Mouse (Mus musculus) forebrain, embryonic 12.5 days (tissue): Measurements from ENCODE around the gene Olfr1042. TPM values are rescaled to one million over a fixed set of nuclear protein-coding genes. Genes with fewer than 3 reads are reported as not detected.
"Not testable (repeated sequence)": the region's sequence is repeated elsewhere in the genome, so short reads cannot be mapped to it uniquely, and the experiment has no call there.

Source experiments
- ATAC-seq: fragments of 200-750 bp; cut with Nextera tagmentation; 2 replicates; pipeline ENCODE4 v1.8.0; 2017; ENCODE audit warnings: moderate TSS enrichment; ENCODE audit not compliant: low FRiP score
- H3K27ac ChIP-seq: fragments of 300-500 bp; sonication (generic); 2 replicates; pipeline ENCODE4 v1.5.1; 2016; ENCODE audit warnings: mild to moderate bottlenecking
- H3K27me3 ChIP-seq: fragments of 300-500 bp; sonication (generic); 2 replicates; pipeline ENCODE4 v1.6.1; 2016; ENCODE audit warnings: mild to moderate bottlenecking
- H3K36me3 ChIP-seq: fragments of 300-500 bp; sonication (generic); replicated peaks from 2 replicates; pipeline ENCODE4 v1.6.1; 2016; ENCODE audit warnings: mild to moderate bottlenecking
- H3K4me1 ChIP-seq: fragments of 300-500 bp; sonication (generic); 2 replicates; pipeline ENCODE4 v1.6.1; 2016
- H3K4me2 ChIP-seq: fragments of 300-500 bp; sonication (generic); 2 replicates; pipeline ENCODE4 v1.6.1; 2016; ENCODE audit warnings: mild to moderate bottlenecking, moderate library complexity
- H3K4me3 ChIP-seq: fragments of 300-500 bp; sonication (generic); replicated peaks from 2 replicates; pipeline ENCODE4 v1.5.1; 2016; ENCODE audit warnings: mild to moderate bottlenecking
- H3K9ac ChIP-seq: fragments of 300-500 bp; sonication (generic); 2 replicates; pipeline ENCODE4 v1.6.1; 2016; ENCODE audit warnings: mild to moderate bottlenecking
- H3K9me3 ChIP-seq: fragments of 300-500 bp; sonication (generic); 2 replicates; pipeline ENCODE4 v1.6.1; 2016
- WGBS: fragments of 180-500 bp; shearing (Covaris S2); methylation state at CpG from one replicate; pipeline ENCODE4 v1.1.7; 2016; 5-methylcytosine and 5-hydroxymethylcytosine counted together
- polyA plus RNA-seq: library from polyadenylated mRNA; unstranded; fragments of >200 nt; fragmentation: Nextera tagmentation; extraction: Ambion mirVana; gene quantifications from 2 replicates; pipeline ENCODE4 v1.2.1, GENCODE M21; 2016

Gene Olfr1042
- polyA plus RNA-seq = not detected in 2 replicates

- Histone ChIP-seq H3K27ac (no peak within 1 kb of the TSS), H3K9ac (no peak within 1 kb of the TSS), H3K4me1 (no peaks in the 10 kb centered on the region), H3K4me3 (no peak within 1 kb of the TSS), H3K9me3 (no peaks in the 10 kb centered on the region), H3K4me2 (no peak within 1 kb of the TSS), H3K27me3 (no peaks in the 10 kb centered on the region), H3K36me3 (no peaks in the 10 kb centered on the region)
- WGBS = 94% methylated on average over 2 of the region's 2 CpGs
- no peak for ATAC-seq
Measured at GRCm38 (mm10) chr2:86161738-86162137, at the start of gene Olfr1042. Olfr1042 (minus strand) TSS chr2:86161838.

DNA sequence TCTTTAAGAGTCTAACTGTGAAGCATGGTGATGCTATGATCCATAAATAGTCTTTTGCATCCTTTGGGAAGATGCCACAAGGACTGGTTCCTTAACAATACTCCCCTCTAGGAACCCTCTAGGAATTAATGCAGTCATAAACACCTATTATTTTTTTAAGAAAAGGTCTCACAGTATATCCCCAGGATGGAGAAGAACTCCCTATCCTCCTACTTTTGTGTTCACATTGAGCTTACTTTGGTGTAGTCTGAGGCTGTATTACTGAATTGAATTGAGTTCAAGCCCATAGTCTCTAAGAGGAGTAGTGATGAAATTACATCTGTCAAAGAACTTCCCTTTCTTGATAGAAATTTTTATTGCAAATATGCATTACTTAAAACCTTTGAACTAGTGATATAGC, 41.3 kb upstream of the Olfr1042 start, which contains the start of gene Olfr1045:
TSS of gene Olfr1045 (minus strand) at position 101 of the 400 bp plus-strand sequence.
- Histone ChIP-seq H3K4me3 (no peak within 1 kb of the TSS), H3K36me3 (no peaks in the 10 kb centered on the region), H3K27me3 (no peaks in the 10 kb centered on the region), H3K4me2 (no peak within 1 kb of the TSS), H3K9me3 (no peaks in the 10 kb centered on the region), H3K4me1 (no peaks in the 10 kb centered on the region), H3K27ac (no peak within 1 kb of the TSS), H3K9ac (no peak within 1 kb of the TSS)
- no peak for ATAC-seq

- WGBS = 44% methylated on average over 1 of the region's 1 CpGs
- no peak for ATAC-seq
- Histone ChIP-seq H3K27me3 (no peaks in the 10 kb centered on the region), H3K9me3 (no peaks in the 10 kb centered on the region), H3K36me3 (no peaks in the 10 kb centered on the region), H3K4me3 (no peak overlapping the region), H3K9ac (no peak overlapping the region), H3K27ac (no peak overlapping the region), H3K4me2 (no peak overlapping the region), H3K4me1 (no peaks in the 10 kb centered on the region)
Measured at GRCm38 (mm10) chr2:86195863-86196262, 34.2 kb upstream of the Olfr1042 start.

DNA sequence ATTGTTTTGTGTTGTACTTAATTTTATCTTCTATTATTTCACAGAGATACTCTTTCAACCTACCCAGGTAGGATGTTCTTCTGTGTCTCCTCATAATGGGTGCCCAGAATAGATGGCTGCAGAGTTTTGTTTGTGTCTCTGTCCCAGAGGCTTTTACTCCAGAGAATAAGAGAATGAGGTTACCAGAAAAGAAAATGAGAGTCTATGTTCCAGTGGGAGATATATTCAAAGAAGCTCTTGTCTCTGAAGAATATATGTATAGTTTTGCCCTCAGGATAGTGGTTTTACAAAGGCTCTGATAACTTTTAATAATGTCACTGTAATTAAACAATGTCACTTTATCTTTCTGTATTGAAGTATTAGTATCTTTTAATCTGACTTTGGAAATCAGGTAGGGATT, 23.9 kb upstream of the Olfr1042 start, which contains the start of gene Olfr52:
TSS of gene Olfr52 (minus strand) at position 101 of the 400 bp plus-strand sequence.
- H3K36me3 ChIP-seq = no peaks in the 10 kb centered on the region
- H3K9me3 ChIP-seq = no peaks in the 10 kb centered on the region
- no peak within 1 kb of the TSS for H3K4me3 ChIP-seq
- H3K9ac ChIP-seq = no peak within 1 kb of the TSS
- H3K27me3 ChIP-seq = no peaks in the 10 kb centered on the region
- H3K4me2 ChIP-seq = no peak within 1 kb of the TSS
- no peaks in the 10 kb centered on the region for H3K4me1 ChIP-seq
- no peak for ATAC-seq
- no peak within 1 kb of the TSS for H3K27ac ChIP-seq

GRCm38 (mm10) chr2:86179950-86180349, 18.3 kb upstream of the Olfr1042 start:
- 77% methylated on average over 3 of the region's 3 CpGs for WGBS
- H3K4me2 ChIP-seq = no peak overlapping the region
- H3K4me1 ChIP-seq = no peaks in the 10 kb centered on the region
- H3K36me3 ChIP-seq = no peaks in the 10 kb centered on the region
- no peaks in the 10 kb centered on the region for H3K9me3 ChIP-seq
- ATAC-seq = no peak
- no peak overlapping the region for H3K4me3 ChIP-seq
- no peak overlapping the region for H3K9ac ChIP-seq
- H3K27me3 ChIP-seq = no peaks in the 10 kb centered on the region
- H3K27ac ChIP-seq = no peak overlapping the region

DNA sequence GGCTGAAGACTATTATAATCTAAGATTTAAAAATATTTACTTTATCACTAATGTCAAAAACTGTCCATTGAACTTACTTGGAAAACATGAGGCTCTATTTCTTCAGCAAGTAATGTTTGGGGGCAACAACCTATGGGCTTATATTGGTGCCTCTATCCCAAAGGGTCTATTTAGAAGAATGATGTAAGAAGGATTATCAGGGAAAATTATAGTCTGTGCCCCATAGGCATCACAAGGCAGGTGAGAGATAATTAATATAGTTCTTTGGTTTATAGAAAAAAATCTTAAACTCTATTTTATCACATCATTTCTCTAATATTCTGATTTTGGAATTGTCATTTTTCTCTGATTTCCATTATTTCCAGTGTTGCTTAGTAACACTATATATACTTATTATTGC, 16.1 kb upstream of the Olfr1042 start, which contains the start of gene Olfr1044:
TSS of gene Olfr1044 (minus strand) at position 101 of the 400 bp plus-strand sequence.
- Histone ChIP-seq H3K9me3 (no peaks in the 10 kb centered on the region), H3K27me3 (no peaks in the 10 kb centered on the region), H3K36me3 (no peaks in the 10 kb centered on the region), H3K27ac (no peak within 1 kb of the TSS), H3K4me1 (no peaks in the 10 kb centered on the region), H3K4me3 (no peak within 1 kb of the TSS), H3K9ac (no peak within 1 kb of the TSS), H3K4me2 (no peak within 1 kb of the TSS)
- ATAC-seq = no peak

GRCm38 (mm10) chr2:86175422-86175821, 13.8 kb upstream of the Olfr1042 start:
- not testable (repeated sequence) for H3K9me3 ChIP-seq, H3K36me3 ChIP-seq, H3K27me3 ChIP-seq, ATAC-seq, H3K9ac ChIP-seq, H3K4me1 ChIP-seq, H3K4me2 ChIP-seq, H3K4me3 ChIP-seq, H3K27ac ChIP-seq
- WGBS = 86% methylated on average over 7 of the region's 7 CpGs

- Histone ChIP-seq H3K36me3 (no peaks in the 10 kb centered on the region), H3K9me3 (no peaks in the 10 kb centered on the region), H3K9ac (no peak within 1 kb of the TSS), H3K27me3 (no peaks in the 10 kb centered on the region), H3K4me3 (no peak within 1 kb of the TSS), H3K27ac (no peak within 1 kb of the TSS), H3K4me2 (no peak within 1 kb of the TSS), H3K4me1 (no peaks in the 10 kb centered on the region)
- ATAC-seq = no peak
- 90% methylated on average over 2 of the region's 2 CpGs for WGBS
Measured at GRCm38 (mm10) chr2:86167422-86167821, 5.8 kb upstream of the Olfr1042 start, which contains the start of gene Olfr1043. Olfr1043 (minus strand) TSS chr2:86167522.

DNA sequence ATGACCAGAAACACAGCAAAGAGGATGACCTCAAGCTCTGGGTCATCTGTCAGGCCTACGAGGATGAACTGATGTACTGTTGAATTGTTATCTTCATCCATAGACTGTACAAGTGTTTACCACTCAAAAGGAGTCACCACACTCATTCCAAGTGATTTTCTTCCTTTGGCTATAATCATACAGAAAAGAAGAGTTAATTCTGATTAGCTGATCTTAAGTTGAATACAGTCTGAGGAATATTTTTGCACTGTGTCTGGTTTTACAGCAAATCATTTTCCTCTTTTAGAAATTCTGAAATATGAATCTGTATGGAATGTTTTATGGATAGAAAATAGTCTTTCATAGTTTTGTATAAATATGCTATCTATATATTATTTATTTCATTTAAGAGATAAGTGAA, 15.0 kb downstream of the Olfr1042 start, which contains the start of gene Olfr1040:
TSS of gene Olfr1040 (minus strand) at position 101 of the 400 bp plus-strand sequence.
- WGBS = 85% methylated on average over 1 of the region's 1 CpGs

DNA sequence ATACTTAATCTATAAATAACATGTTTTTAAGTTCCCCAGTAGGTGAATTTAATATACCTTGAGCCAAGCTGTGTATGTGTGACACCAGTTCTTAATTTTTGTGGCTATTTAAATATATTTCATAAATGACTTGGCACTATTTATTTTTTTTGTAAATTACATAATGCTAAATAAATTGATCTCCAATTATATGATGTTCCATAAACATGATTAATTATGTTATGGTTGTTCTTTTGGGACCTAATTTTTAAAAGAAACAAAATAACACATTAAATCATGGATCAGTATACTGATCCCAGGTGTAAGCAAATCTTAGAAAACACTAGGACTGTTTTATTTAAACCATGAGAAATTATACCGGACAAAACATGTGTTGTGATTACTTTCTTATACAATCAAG, 25.8 kb downstream of the Olfr1042 start, which contains the start of gene Olfr1039:
TSS of gene Olfr1039 (minus strand) at position 101 of the 400 bp plus-strand sequence.
- H3K9ac ChIP-seq = no peak within 1 kb of the TSS
- WGBS = 92% methylated on average over 1 of the region's 1 CpGs
- no peak for ATAC-seq

More for the DNA sequence above, 15.0 kb downstream of the Olfr1042 start, which contains the start of gene Olfr1040:
- ATAC-seq = no peak
- no peak within 1 kb of the TSS for H3K4me3 ChIP-seq
- H3K4me1 ChIP-seq = no peaks in the 10 kb centered on the region
- H3K27ac ChIP-seq = no peak within 1 kb of the TSS
- no peaks in the 10 kb centered on the region for H3K36me3 ChIP-seq
- no peak within 1 kb of the TSS for H3K9ac ChIP-seq
- no peaks in the 10 kb centered on the region; the same call in 1 of the 2 replicates for H3K9me3 ChIP-seq
- no peaks in the 10 kb centered on the region for H3K27me3 ChIP-seq
- no peak within 1 kb of the TSS for H3K4me2 ChIP-seq

More for the DNA sequence above, 25.8 kb downstream of the Olfr1042 start, which contains the start of gene Olfr1039:
- Histone ChIP-seq H3K27me3 (no peaks in the 10 kb centered on the region), H3K36me3 (no peaks in the 10 kb centered on the region), H3K4me2 (no peak within 1 kb of the TSS), H3K27ac (no peak within 1 kb of the TSS), H3K4me1 (no peaks in the 10 kb centered on the region), H3K4me3 (no peak within 1 kb of the TSS), H3K9me3 (no peaks in the 10 kb centered on the region)

Other genes with a start within 250 kb of the Olfr1042 start
- not detected in 2 replicates for gene Olfr1025-ps1, start 246.6 kb downstream of the Olfr1042 start, polyA plus RNA-seq
- not detected in 2 replicates for gene Olfr1026, start 240.3 kb downstream of the Olfr1042 start, polyA plus RNA-seq
- not detected in 2 replicates for gene Olfr1028, start 211.4 kb downstream of the Olfr1042 start, polyA plus RNA-seq
- not detected in 2 replicates for gene Olfr1029, start 187.9 kb downstream of the Olfr1042 start, polyA plus RNA-seq
- gene Olfr1030, start 182.6 kb downstream of the Olfr1042 start, polyA plus RNA-seq = not detected in 2 replicates
- gene Olfr1031, start 171.5 kb downstream of the Olfr1042 start, polyA plus RNA-seq = not detected in 2 replicates
- gene Olfr1032, start 156.3 kb downstream of the Olfr1042 start, polyA plus RNA-seq = not detected in 2 replicates
- not detected in 2 replicates for gene Olfr1033, start 141.2 kb downstream of the Olfr1042 start, polyA plus RNA-seq
- not detected in 2 replicates for gene Olfr1034, start 116.0 kb downstream of the Olfr1042 start, polyA plus RNA-seq
- not detected in 2 replicates for gene Olfr1036, start 87.8 kb downstream of the Olfr1042 start, polyA plus RNA-seq
- not detected in 2 replicates for gene Olfr1037, start 74.5 kb downstream of the Olfr1042 start, polyA plus RNA-seq
- not detected in 2 replicates for gene Olfr1039, start 25.9 kb downstream of the Olfr1042 start, polyA plus RNA-seq
- not detected in 2 replicates for gene Olfr1040, start 15.1 kb downstream of the Olfr1042 start, polyA plus RNA-seq
- not detected in 2 replicates for gene Olfr1043, start 5.7 kb upstream of the Olfr1042 start, polyA plus RNA-seq
- gene Olfr1044, start 16.0 kb upstream of the Olfr1042 start, polyA plus RNA-seq = not detected in 2 replicates
- not detected in 2 replicates for gene Olfr52, start 23.8 kb upstream of the Olfr1042 start, polyA plus RNA-seq
- not detected in 2 replicates for gene Olfr1045, start 41.2 kb upstream of the Olfr1042 start, polyA plus RNA-seq
- not detected in 2 replicates for gene Olfr1046, start 57.5 kb upstream of the Olfr1042 start, polyA plus RNA-seq
- not detected in 2 replicates for gene Olfr1047, start 69.6 kb upstream of the Olfr1042 start, polyA plus RNA-seq
- not detected in 2 replicates for gene Olfr1048, start 78.5 kb upstream of the Olfr1042 start, polyA plus RNA-seq
- not detected in 2 replicates for gene Olfr1049, start 96.5 kb upstream of the Olfr1042 start, polyA plus RNA-seq
- gene Olfr1051, start 117.2 kb upstream of the Olfr1042 start, polyA plus RNA-seq = not detected in 2 replicates
- not detected in 2 replicates for gene Olfr1052, start 130.6 kb upstream of the Olfr1042 start, polyA plus RNA-seq
- gene Olfr1053, start 153.4 kb upstream of the Olfr1042 start, polyA plus RNA-seq = not detected in 2 replicates
- gene Olfr1054, start 173.6 kb upstream of the Olfr1042 start, polyA plus RNA-seq = not detected in 2 replicates
- gene Olfr1055, start 188.4 kb upstream of the Olfr1042 start, polyA plus RNA-seq = not detected in 2 replicates
- not detected in 2 replicates for gene Olfr1056, start 200.6 kb upstream of the Olfr1042 start, polyA plus RNA-seq
- gene Olfr1057, start 216.6 kb upstream of the Olfr1042 start, polyA plus RNA-seq = not detected in 2 replicates
- gene Olfr1058, start 226.7 kb upstream of the Olfr1042 start, polyA plus RNA-seq = not detected in 2 replicates